Mouse (Mus musculus) stomach, embryonic 14.5 days (tissue): ENCODE results near the gene Kcnj4. TPM values are rescaled to one million over a fixed set of nuclear protein-coding genes. Genes with fewer than 3 reads are reported as not detected.

ENCODE experiments used
- ATAC-seq: fragments of 200-750 bp; cut with Nextera tagmentation; 2 replicates; pipeline ENCODE4 v1.8.0; 2017; ENCODE audit warnings: low read depth, moderate TSS enrichment; ENCODE audit not compliant: insufficient number of reproducible peaks, insufficient read depth, low FRiP score
- H3K27ac ChIP-seq: fragments of 300-500 bp; sonication (generic); 2 replicates; pipeline ENCODE4 v1.5.1; 2014; ENCODE audit warnings: mild to moderate bottlenecking, low read length, moderate library complexity, mixed read lengths
- H3K27me3 ChIP-seq: fragments of 300-500 bp; sonication (generic); 2 replicates; pipeline ENCODE4 v1.6.1; 2014; ENCODE audit warnings: low read length, control low read depth, mixed read lengths; ENCODE audit not compliant: control insufficient read depth, insufficient read depth
- H3K36me3 ChIP-seq: fragments of 300-500 bp; sonication (generic); 2 replicates; pipeline ENCODE4 v1.6.1; 2014; ENCODE audit warnings: mild to moderate bottlenecking, control low read depth, low read length, moderate library complexity, mixed read lengths; ENCODE audit not compliant: control insufficient read depth, insufficient read depth
- H3K4me1 ChIP-seq: fragments of 300-500 bp; sonication (generic); 2 replicates; pipeline ENCODE4 v1.6.1; 2014; ENCODE audit warnings: low read length, control low read depth, mixed read lengths; ENCODE audit not compliant: control insufficient read depth, insufficient read depth
- H3K4me2 ChIP-seq: fragments of 300-500 bp; sonication (generic); replicated peaks from 2 replicates; pipeline ENCODE4 v1.6.1; 2014; ENCODE audit warnings: low read depth, low read length, control low read depth
- H3K4me3 ChIP-seq: fragments of 300-500 bp; sonication (generic); 2 replicates; pipeline ENCODE4 v1.5.1; 2014; ENCODE audit warnings: low read depth, low read length, control low read depth
- H3K9ac ChIP-seq: fragments of 300-500 bp; sonication (generic); replicated peaks from 2 replicates; pipeline ENCODE4 v1.6.1; 2014; ENCODE audit warnings: low read depth, mild to moderate bottlenecking, control low read depth, low read length, moderate library complexity, mixed read lengths
- H3K9me3 ChIP-seq: fragments of 300-500 bp; sonication (generic); 2 replicates; pipeline ENCODE4 v1.6.1; 2016; ENCODE audit warnings: low read depth, low read length, control low read depth; ENCODE audit not compliant: control insufficient read depth
- WGBS: fragments of 180-500 bp; shearing (Covaris S2); extraction: QIAGEN DNeasy Blood & Tissue Kit; methylation state at CpG from one replicate; pipeline ENCODE4 v1.1.7; 2014; 5-methylcytosine and 5-hydroxymethylcytosine counted together
- polyA plus RNA-seq: library from polyadenylated mRNA; unstranded; fragments of >200 nt; fragmentation: Nextera tagmentation; extraction: Ambion mirVana; gene quantifications from 2 replicates; pipeline ENCODE4 v1.2.1, GENCODE M21; 2014

The Kcnj4 gene
- polyA plus RNA-seq, 1 experiment from 2014 or later: not detected

DNA sequence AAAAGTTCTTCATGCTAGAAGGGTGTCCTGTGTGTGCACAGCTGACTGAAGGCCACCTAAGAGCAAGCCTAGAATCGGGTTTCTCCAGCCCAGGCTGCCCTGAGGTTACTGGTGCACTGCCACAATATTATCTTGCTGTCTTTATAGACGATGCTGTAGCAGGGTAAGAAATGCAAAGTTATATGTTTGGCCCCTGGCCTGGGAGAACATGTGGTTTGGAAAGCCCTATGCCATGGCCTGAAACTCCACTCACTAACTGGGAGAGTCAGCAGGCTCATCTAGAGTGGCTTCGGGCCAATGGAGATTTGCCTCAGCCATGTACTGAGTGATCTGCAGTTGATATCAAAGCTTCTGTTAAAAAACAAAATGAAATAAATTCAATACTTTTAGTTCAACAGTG, 28.8 kb upstream of the Kcnj4 start:
- Histone ChIP-seq H3K4me3 (no peak overlapping the region), H3K36me3 (peaks cover 98% of the 10 kb centered on the region), H3K9me3 (no peaks in the 10 kb centered on the region), H3K4me1 (no peaks in the 10 kb centered on the region), H3K9ac (no peak overlapping the region), H3K27ac (no peak overlapping the region), H3K27me3 (no peaks in the 10 kb centered on the region), H3K4me2 (no peak overlapping the region)
- no peak for ATAC-seq
- 87% methylated on average over 3 of the region's 3 CpGs for WGBS

DNA sequence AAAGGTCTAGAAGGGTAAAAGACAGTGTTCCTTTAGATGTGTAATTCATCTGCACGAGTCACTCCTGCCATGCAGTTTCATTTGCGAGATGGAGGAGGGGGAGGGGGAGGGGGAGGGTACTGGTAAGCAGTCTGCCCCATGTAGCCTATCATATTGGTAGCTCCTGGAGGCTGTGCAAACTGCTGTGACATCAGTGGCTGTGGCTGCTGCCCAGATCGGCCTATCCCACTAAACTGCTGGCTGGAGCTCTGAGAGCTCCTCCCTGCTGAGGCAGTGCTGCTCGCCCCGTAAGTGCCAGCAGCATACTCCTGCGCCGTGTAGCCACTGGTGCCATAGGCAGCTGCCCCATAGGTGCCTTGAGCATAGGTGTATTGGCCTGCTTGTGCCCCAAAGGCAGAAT, 24.9 kb upstream of the Kcnj4 start:
- 77% methylated on average over 7 of the region's 7 CpGs for WGBS
- ATAC-seq: peak; percentile 58; the same call in 1 of the 2 replicates

DNA sequence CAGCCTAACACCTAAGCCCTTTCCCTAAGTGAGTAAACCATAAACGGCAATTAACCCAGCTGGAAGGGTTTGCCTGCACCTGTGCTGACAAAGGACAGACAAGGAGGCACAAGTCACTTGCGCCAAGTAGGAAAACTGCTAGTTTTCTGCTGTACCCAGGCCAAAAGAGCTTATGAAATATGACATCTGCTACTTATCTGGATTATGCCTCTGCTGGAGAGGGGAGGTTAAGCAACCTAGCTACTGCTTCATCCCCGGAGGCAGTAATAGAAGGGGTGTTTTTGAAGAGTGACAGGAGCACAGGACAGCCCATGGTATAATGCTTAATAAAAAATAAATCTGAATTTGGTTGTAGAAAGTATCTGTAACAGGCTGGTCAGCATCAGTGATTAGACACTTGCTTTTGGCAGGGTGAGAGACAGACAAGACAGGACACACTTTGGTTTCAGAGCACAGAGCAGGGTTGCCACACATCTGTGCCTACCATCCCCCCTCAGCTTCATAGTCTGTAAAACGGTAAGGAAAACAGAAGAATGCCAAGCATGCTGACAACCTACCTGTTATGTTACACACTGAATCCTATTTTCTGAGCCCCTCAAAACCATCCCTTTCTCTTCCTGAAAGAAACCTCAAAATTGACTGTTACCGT, 23.1 kb upstream of the Kcnj4 start:
- Histone ChIP-seq H3K9me3 (no peaks in the 10 kb centered on the region), H3K36me3 (peaks cover 75% of the 10 kb centered on the region), H3K27me3 (no peaks in the 10 kb centered on the region), H3K4me1 (no peaks in the 10 kb centered on the region), H3K27ac (no peak overlapping the region), H3K4me3 (no peak overlapping the region), H3K9ac (no peak overlapping the region), H3K4me2 (no peak overlapping the region)
- 60% methylated on average over 5 of the region's 5 CpGs for WGBS
- no peak for ATAC-seq

More for the DNA sequence above, 24.9 kb upstream of the Kcnj4 start:
- H3K27ac ChIP-seq: no peak overlapping the region
- H3K27me3 ChIP-seq: no peaks in the 10 kb centered on the region
- no peak overlapping the region for H3K9ac ChIP-seq
- H3K9me3 ChIP-seq: no peaks in the 10 kb centered on the region
- H3K4me1 ChIP-seq: no peaks in the 10 kb centered on the region
- peaks cover 92% of the 10 kb centered on the region for H3K36me3 ChIP-seq
- no peak overlapping the region for H3K4me2 ChIP-seq
- H3K4me3 ChIP-seq: no peak overlapping the region

DNA sequence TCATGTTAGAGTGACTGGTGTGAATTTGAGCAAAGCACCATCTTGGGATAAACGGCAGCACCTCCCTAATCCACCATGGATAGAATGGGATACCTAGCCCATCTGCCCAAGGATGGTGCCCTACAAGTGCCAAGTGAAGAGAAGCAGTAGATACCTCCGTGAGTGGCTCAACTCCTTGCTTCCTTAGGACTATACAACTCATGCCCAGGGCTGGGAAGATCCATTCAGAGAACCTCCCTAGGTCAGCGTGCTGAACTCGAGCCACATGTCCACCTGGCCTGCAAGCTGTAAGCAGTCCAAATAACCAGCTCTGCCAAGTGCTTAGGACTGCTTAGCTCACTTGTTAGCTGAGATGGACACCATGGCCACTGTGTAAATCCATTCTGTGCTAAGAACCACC, 22.2 kb upstream of the Kcnj4 start:
- Histone ChIP-seq H3K4me3 (no peak overlapping the region), H3K27me3 (no peaks in the 10 kb centered on the region), H3K4me1 (no peaks in the 10 kb centered on the region), H3K27ac (no peak overlapping the region), H3K4me2 (no peak overlapping the region), H3K36me3 (peaks cover 71% of the 10 kb centered on the region), H3K9ac (no peak overlapping the region), H3K9me3 (no peaks in the 10 kb centered on the region)
- 77% methylated on average over 4 of the region's 4 CpGs for WGBS
- ATAC-seq: peak; percentile 29; the same call in 1 of the 2 replicates

DNA sequence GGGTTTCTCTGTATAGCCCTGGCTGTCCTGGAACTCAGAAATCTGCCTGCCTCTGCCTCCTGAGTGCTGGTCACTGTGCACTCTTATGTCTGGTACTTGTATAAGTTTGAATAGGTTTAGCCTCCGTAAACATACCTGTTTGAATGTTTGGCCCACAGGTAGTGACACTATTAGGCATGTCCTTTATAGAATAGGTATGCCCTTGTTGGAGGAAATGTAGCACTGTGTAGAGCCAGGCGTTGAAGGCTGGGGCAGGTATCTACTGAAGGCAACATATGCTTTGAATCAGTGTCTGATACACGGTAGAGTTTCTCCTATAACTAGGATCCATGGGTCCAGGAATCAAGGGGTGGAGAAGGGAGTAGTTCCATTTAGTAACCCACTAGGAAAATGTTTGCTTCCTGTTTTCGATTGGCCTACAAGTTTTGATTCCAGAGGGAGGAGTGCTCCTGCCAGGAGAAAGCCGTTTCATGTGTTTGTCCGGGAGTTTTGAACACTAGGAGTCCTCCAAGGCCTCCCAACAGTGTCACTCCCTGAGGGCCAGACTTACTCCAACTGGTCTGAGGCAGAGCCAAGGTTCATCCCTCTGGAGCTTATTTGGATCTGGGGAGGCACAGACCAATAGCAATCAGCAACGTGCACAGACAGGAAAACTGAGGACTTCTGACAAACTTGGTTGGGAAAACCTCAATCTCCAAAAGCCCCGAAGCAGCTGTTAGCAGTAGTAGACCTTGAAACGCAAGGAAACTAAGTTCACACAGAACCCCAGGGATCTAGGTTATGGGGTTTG, 21.1 kb upstream of the Kcnj4 start:
- no peak overlapping the region for H3K4me2 ChIP-seq
- no peaks in the 10 kb centered on the region for H3K27me3 ChIP-seq
- 64% methylated on average over 9 of the region's 9 CpGs for WGBS
- ATAC-seq: no peak
- H3K9ac ChIP-seq: no peak overlapping the region
- H3K4me1 ChIP-seq: no peaks in the 10 kb centered on the region
- H3K9me3 ChIP-seq: no peaks in the 10 kb centered on the region
- H3K4me3 ChIP-seq: no peak overlapping the region
- H3K36me3 ChIP-seq: peaks cover 61% of the 10 kb centered on the region
- H3K27ac ChIP-seq: no peak overlapping the region

DNA sequence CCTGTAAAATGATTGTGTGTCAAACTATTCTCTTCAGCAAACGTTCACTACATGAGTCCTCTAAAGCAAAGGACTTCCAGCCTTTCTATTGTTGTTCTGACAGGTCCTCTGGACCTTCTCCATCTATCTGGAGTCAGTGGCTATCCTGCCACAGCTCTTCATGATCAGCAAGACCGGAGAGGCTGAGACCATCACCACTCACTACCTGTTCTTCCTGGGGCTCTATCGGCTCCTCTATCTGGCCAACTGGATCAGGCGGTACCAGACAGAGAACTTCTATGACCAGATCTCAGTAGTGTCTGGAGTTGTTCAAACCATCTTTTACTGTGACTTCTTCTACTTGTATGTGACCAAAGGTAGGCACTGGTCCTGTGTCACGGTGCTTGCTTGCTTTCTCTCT, 20.5 kb upstream of the Kcnj4 start:
- Histone ChIP-seq H3K9ac (no peak overlapping the region), H3K4me1 (no peaks in the 10 kb centered on the region), H3K4me3 (no peak overlapping the region), H3K36me3 (peaks cover 55% of the 10 kb centered on the region), H3K27me3 (no peaks in the 10 kb centered on the region), H3K4me2 (no peak overlapping the region), H3K27ac (no peak overlapping the region), H3K9me3 (no peaks in the 10 kb centered on the region)
- 82% methylated on average over 5 of the region's 5 CpGs for WGBS
- no peak for ATAC-seq

DNA sequence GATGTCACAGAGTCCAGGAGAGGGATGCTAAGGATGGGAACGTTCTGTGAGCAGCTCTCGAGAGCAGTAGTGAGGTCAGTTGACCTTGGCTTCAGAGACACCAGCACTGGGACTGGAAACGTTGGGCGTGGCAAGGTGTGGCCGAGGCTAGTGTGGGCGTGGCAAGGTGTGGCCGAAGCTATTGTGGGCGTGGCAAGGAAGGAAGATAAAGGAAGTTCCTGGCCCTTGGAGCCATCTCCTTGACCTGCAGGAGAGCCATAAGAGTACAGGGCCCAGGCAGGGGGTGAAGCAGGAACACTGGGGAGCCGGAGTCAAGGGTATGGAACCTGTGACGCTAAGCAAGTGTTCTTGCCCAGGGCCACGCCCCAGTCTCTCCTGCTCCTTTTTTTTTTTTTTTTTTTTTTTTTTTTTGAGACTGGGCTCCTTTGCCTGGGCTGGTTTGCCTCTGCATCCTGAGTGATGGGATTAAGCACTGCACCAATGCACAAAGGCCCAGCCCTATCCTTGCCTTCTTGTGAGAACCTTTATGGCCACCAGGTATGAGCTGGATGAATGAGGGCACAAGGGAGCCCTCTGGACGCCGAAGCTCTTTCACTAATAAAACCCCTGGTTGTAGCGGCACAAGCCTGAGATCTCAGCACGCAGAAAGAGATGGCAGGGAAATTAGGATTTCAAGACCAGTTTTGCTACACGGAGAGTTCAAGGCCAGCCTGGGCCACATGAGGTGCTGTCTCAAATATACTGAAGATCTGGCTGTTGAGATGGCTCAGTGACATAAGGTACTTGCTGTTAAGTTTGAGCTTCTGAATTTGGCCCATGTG, 14.6 kb upstream of the Kcnj4 start:
- H3K27ac ChIP-seq: no peak overlapping the region
- WGBS: 47% methylated on average over 16 of the region's 16 CpGs

DNA sequence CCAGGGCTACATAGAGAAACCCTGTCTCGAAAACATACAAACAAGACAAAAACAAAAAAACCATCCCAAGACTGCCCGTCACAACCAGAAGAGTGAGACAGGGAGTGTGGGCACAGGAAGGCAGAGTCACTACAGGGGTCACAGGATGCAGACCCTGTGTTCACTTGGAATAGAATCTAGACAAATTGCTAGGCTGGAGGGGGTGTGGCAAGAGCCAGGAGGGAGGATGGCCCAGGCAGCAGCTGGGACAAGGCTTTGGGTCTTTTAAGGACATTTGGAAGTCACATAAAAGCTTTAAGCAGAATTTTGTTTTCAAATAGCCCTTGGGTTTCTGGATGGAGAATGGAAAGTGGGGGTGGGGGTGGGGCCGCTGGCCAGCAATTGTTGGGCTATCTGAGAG, 13.5 kb upstream of the Kcnj4 start:
- 79% methylated on average over 3 of the region's 3 CpGs for WGBS
- peak overlapping the region; percentile 14; the same call in 1 of the 2 replicates for H3K4me2 ChIP-seq

More for the DNA sequence above, 14.6 kb upstream of the Kcnj4 start:
- Histone ChIP-seq H3K36me3 (peaks cover 5% of the 10 kb centered on the region), H3K9me3 (no peaks in the 10 kb centered on the region), H3K4me2 (no peak overlapping the region), H3K27me3 (no peaks in the 10 kb centered on the region), H3K4me1 (peaks cover 11% of the 10 kb centered on the region), H3K9ac (no peak overlapping the region), H3K4me3 (no peak overlapping the region)
- ATAC-seq: no peak

More for the DNA sequence above, 13.5 kb upstream of the Kcnj4 start:
- Histone ChIP-seq H3K9me3 (no peaks in the 10 kb centered on the region), H3K27me3 (0 out of 2 replicates have a peak, but pooled peaks cover 3% of the 10 kb centered on the region), H3K27ac (no peak overlapping the region), H3K4me1 (peaks cover 14% of the 10 kb centered on the region), H3K36me3 (peaks cover 5% of the 10 kb centered on the region), H3K9ac (no peak overlapping the region), H3K4me3 (no peak overlapping the region)
- ATAC-seq: no peak
